Mouse (Mus musculus) heart, embryonic 12.5 days (tissue): ENCODE data around the gene Mfap3l. TPM values are rescaled to one million over a fixed set of nuclear protein-coding genes. Genes with fewer than 3 reads are reported as not detected.
"Not testable (repeated sequence)": the region's sequence is repeated elsewhere in the genome, so short reads cannot be mapped to it uniquely, and the experiment has no call there.

Experiments used
- ATAC-seq: fragments of 200-750 bp; cut with Nextera tagmentation; 2 replicates; pipeline ENCODE4 v1.8.0; 2017; ENCODE audit warnings: moderate TSS enrichment, moderate library complexity; ENCODE audit not compliant: insufficient number of reproducible peaks, low FRiP score
- H3K27ac ChIP-seq: fragments of 300-500 bp; sonication (generic); 2 replicates; pipeline ENCODE4 v1.5.1; 2016; ENCODE audit warnings: mild to moderate bottlenecking, moderate library complexity; ENCODE audit not compliant: poor library complexity, severe bottlenecking
- H3K27me3 ChIP-seq: fragments of 300-500 bp; sonication (generic); replicated peaks from 2 replicates; pipeline ENCODE4 v1.6.1; 2016; ENCODE audit warnings: mild to moderate bottlenecking, moderate library complexity
- H3K36me3 ChIP-seq: fragments of 300-500 bp; sonication (generic); 2 replicates; pipeline ENCODE4 v1.6.1; 2016; ENCODE audit warnings: mild to moderate bottlenecking, moderate library complexity
- H3K4me1 ChIP-seq: fragments of 300-500 bp; sonication (generic); replicated peaks from 2 replicates; pipeline ENCODE4 v1.6.1; 2016; ENCODE audit warnings: mild to moderate bottlenecking
- H3K4me2 ChIP-seq: fragments of 300-500 bp; sonication (generic); 2 replicates; pipeline ENCODE4 v1.6.1; 2016; ENCODE audit warnings: mild to moderate bottlenecking, moderate library complexity
- H3K4me3 ChIP-seq: fragments of 300-500 bp; sonication (generic); 2 replicates; pipeline ENCODE4 v1.5.1; 2016; ENCODE audit warnings: mild to moderate bottlenecking
- H3K9ac ChIP-seq: fragments of 300-500 bp; sonication (generic); 2 replicates; pipeline ENCODE4 v1.6.1; 2016; ENCODE audit warnings: mild to moderate bottlenecking, moderate library complexity
- H3K9me3 ChIP-seq: fragments of 300-500 bp; sonication (generic); replicated peaks from 2 replicates; pipeline ENCODE4 v1.6.1; 2016; ENCODE audit warnings: mild to moderate bottlenecking, moderate library complexity
- WGBS: fragments of 180-500 bp; shearing (Covaris S2); methylation state at CpG from one replicate; pipeline ENCODE4 v1.1.7; 2016; 5-methylcytosine and 5-hydroxymethylcytosine counted together
- polyA plus RNA-seq: library from polyadenylated mRNA; unstranded; fragments of >200 nt; fragmentation: Nextera tagmentation; extraction: Ambion mirVana; gene quantifications from 2 replicates; pipeline ENCODE4 v1.2.1, GENCODE M21; 2016

The Mfap3l gene
- 1.1 and 1.3 TPM in 2 replicates for polyA plus RNA-seq

DNA sequence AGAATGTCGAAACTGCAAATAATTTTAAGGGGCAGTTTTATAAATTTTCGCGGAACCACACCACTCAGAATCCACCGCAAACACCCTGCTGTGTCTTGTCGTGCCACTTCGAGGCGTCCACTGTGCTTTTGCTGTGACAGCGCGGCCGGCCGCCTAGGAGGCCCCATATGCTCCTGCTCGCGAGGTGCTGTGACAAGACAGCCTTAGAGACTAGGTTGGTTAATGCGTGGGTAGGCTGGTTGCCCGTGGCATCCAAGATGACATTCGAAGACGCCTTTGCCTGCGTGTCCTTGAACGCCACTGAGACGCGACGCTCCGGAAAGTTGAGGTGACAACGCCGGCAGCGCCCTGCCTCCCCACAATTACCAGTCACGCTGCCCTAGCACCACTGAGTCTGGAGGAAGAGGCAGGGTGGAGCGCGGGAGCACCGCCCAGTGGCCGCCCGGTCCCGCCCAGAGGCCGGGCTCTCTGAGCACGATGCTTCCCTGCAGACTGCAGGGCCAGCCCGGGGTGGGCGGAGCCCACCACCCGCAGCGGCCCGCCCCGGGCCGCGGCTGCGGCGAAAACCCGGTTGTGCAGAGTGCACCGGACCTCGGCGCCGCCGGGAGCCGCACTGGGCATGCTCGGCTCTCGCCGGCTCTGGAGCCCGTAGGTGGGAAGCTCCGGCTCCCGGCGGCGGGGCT, at the start of gene Mfap3l:
Gene Mfap3l (plus strand): TSS at position 578 of the 683 bp plus-strand sequence.
- Histone ChIP-seq H3K27ac (peak within 1 kb of the TSS; percentile 71; the same call in 1 of the 2 replicates), H3K4me1 (peaks cover 4% of the 10 kb centered on the region; the same call in 1 of the 2 replicates), H3K36me3 (no peaks in the 10 kb centered on the region), H3K4me3 (peak within 1 kb of the TSS; percentile 70), H3K4me2 (peak within 1 kb of the TSS; percentile 92), H3K27me3 (peaks cover 15% of the 10 kb centered on the region), H3K9me3 (no peaks in the 10 kb centered on the region), H3K9ac (peak within 1 kb of the TSS; percentile 65)
- ATAC-seq, result peak; percentile 97
- WGBS, result 1% methylated on average over 60 of the region's 60 CpGs

DNA sequence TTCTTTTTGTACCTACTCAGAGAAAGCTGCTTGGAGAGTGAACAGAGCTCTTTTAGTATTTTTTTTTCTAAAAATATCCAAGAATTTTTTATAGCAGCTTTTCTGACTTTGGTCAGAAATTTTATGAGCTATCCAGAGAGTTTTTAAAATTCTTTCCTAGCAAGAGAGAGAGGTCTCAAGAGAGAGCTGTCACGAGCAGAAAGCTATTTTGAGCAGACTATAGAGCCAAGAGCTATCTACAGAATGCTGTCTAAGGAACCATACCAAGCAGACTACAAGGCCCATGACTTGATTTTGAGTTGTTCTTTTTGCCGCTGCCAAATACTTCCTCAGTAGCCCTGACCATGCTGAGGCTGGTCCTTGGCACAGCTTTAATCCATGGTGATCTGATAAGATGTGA, 49.3 kb upstream of the Mfap3l start:
- Histone ChIP-seq H3K4me1 (no peaks in the 10 kb centered on the region), H3K9me3 (no peaks in the 10 kb centered on the region), H3K36me3 (no peaks in the 10 kb centered on the region), H3K4me3 (no peak overlapping the region), H3K9ac (no peak overlapping the region), H3K27me3 (no peaks in the 10 kb centered on the region), H3K4me2 (no peak overlapping the region), H3K27ac (no peak overlapping the region)
- no peak for ATAC-seq
- WGBS, result 38% methylated on average over 2 of the region's 2 CpGs

DNA sequence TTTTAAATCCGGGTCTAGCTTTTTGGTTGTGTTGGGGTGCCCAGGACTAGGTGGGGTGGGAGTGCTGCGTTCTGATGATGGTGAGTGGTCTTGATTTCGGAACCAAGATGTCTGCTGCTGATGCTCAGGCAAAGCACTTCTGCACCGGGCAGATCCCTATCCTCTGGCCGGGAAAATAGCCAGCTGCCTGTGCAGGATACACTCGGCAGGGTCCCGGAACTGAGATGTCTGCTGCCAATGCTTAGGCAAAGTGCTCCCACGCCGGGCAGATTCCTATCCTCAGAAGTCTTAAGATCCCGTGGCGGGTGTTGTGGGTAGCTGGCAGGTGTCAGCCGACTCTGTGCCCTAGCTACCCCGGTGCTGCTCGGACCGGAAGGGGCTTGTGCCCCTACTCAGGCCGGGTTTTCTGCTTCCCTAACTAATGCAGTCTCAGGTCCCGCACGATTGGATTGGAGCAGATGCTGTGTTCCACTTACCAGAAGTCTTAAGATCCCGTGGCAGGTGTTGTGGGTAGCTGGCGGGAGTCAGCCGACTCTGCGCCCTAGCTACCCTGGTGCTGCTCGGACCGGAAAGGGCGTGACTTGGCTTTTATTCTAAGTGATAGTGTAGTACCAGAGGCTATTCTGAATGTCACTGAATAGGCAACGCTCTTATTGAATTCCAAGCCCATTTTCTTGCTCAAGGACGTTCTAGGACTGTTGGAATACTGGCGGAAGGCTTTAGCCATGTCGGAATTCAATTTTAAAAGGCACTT, 41.1 kb upstream of the Mfap3l start:
- H3K9ac ChIP-seq, H3K36me3 ChIP-seq, H3K27ac ChIP-seq, H3K4me2 ChIP-seq, ATAC-seq, H3K4me3 ChIP-seq, H3K4me1 ChIP-seq, H3K27me3 ChIP-seq, H3K9me3 ChIP-seq: not testable (repeated sequence)
- WGBS, result 69% methylated on average over 29 of the region's 29 CpGs

DNA sequence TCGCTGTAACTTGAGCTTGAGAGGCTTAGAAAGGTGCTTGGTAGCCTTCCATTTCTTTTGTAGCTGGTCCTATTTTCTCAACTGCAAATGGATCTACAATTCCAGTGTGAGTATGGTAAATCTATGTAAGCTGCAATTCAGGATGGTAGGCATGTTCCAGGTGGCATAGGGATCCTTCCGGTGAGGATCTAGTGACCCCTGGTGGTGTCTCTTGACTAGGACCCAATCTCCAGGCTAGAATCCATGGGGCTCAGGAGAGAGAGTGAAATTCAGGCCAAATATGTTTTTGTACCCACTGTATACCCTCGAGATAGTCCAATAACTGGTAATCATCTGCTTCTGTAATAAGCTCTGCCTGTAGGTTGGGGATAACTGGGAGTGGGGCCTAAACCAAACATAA, 37.9 kb upstream of the Mfap3l start:
- Histone ChIP-seq H3K9me3 (no peaks in the 10 kb centered on the region), H3K4me1 (no peaks in the 10 kb centered on the region), H3K4me2 (no peak overlapping the region), H3K27ac (no peak overlapping the region), H3K36me3 (no peaks in the 10 kb centered on the region), H3K27me3 (no peaks in the 10 kb centered on the region), H3K4me3 (no peak overlapping the region), H3K9ac (no peak overlapping the region)
- ATAC-seq, result no peak
- 49% methylated on average over 3 of the region's 3 CpGs for WGBS

DNA sequence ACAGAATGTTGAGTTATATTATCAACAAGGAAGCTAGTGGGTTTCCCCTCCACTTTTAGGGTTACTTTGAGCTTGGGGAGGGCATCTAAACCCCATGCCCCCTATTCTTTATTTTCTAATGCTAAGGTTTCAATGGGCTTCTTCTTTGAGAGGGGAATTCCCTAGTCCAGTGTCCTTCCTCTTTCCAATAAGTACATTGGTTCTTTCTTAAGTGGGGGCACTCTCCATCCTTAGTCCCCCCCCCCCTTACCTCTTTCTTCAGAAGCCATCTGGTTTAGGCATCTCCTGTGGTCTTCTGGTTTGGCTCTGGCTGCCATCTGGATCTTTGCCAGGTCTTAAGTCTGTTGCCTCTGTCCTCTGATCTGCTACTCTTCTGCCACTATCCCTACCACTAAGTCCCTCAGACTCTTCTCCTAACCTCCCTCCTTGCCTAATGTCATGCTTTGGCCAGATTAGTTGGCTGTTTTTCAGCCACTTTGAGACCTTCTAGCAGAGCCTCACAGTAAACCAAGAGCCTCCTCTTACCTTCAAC, 21.0 kb upstream of the Mfap3l start:
- no peak overlapping the region for H3K9ac ChIP-seq
- ATAC-seq, result no peak
- H3K9me3 ChIP-seq, result no peaks in the 10 kb centered on the region
- no peaks in the 10 kb centered on the region for H3K36me3 ChIP-seq
- H3K27me3 ChIP-seq, result no peaks in the 10 kb centered on the region
- H3K4me1 ChIP-seq, result no peaks in the 10 kb centered on the region
- no peak overlapping the region for H3K27ac ChIP-seq
- no peak overlapping the region for H3K4me2 ChIP-seq
- no peak overlapping the region for H3K4me3 ChIP-seq

DNA sequence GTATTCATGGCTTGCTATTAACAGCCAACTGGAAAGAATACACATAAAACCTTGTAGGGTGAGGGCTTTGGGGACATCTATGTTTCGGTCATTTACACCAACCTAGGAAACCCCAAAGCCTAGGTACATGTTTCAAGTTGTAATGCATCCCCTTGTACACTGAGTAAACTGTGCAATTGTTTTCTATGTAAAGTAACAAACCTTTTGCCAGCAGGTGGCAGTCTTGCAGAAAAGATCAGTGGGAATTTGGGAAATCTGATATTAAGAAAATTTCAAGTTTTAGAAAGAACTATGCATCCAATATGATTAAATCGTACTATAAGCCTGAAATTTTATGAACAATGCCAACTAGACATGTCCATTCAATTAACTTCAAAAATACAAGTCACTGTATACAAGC, 15.7 kb upstream of the Mfap3l start:
- Histone ChIP-seq H3K4me3 (no peak overlapping the region), H3K4me1 (no peaks in the 10 kb centered on the region), H3K4me2 (no peak overlapping the region), H3K9me3 (no peaks in the 10 kb centered on the region), H3K27me3 (no peaks in the 10 kb centered on the region), H3K36me3 (no peaks in the 10 kb centered on the region), H3K27ac (no peak overlapping the region), H3K9ac (no peak overlapping the region)
- 30% methylated on average over 2 of the region's 2 CpGs for WGBS
- ATAC-seq, result no peak

DNA sequence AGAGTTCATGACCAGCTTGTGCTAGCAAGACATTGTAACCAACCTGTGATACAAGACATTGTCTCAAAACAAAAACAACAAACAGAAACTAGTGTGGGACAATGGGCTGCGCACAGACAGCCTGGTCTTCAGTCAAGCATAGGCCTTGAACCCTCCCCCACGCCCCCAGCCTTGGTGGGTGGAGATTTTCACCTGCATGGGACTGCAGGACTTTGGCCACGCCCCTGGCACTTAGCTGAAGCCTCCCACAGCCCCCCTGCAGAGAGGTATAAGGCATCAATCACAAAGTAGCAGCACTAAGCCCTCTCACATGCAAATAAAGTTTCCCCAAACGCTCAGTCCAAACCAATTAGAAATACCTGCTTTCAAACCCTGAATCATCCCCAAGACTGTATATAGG, 11.1 kb upstream of the Mfap3l start:
- Histone ChIP-seq H3K4me2 (no peak overlapping the region), H3K4me3 (no peak overlapping the region), H3K27me3 (no peaks in the 10 kb centered on the region), H3K36me3 (no peaks in the 10 kb centered on the region), H3K4me1 (no peaks in the 10 kb centered on the region), H3K27ac (no peak overlapping the region), H3K9me3 (no peaks in the 10 kb centered on the region), H3K9ac (no peak overlapping the region)
- WGBS, result 74% methylated on average over 4 of the region's 4 CpGs
- no peak for ATAC-seq

DNA sequence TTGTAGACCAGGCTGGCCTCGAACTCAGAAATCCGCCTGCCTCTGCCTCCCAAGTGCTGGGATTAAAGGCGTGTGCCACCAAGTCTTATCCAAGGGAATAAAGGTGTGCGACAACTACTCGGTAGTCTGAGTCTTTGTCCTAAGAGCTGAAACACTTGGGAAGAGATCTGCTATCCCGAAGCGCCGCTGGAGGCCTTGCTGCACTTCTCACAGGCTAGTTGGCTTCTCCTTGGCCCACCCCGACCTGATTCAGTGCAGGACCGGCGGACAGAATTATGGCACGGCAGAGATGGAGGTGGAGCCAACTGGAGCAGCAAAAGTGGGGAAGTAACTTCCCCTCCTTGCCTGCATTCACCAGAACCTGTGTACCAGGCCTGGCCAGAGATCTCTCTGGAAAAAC, 10.6 kb upstream of the Mfap3l start:
- no peak overlapping the region for H3K27ac ChIP-seq
- H3K36me3 ChIP-seq, result no peaks in the 10 kb centered on the region
- H3K9ac ChIP-seq, result no peak overlapping the region
- 88% methylated on average over 12 of the region's 12 CpGs for WGBS
- ATAC-seq, result no peak
- H3K9me3 ChIP-seq, result no peaks in the 10 kb centered on the region
- no peak overlapping the region for H3K4me2 ChIP-seq
- no peak overlapping the region for H3K4me3 ChIP-seq
- no peaks in the 10 kb centered on the region for H3K4me1 ChIP-seq
- no peaks in the 10 kb centered on the region for H3K27me3 ChIP-seq

DNA sequence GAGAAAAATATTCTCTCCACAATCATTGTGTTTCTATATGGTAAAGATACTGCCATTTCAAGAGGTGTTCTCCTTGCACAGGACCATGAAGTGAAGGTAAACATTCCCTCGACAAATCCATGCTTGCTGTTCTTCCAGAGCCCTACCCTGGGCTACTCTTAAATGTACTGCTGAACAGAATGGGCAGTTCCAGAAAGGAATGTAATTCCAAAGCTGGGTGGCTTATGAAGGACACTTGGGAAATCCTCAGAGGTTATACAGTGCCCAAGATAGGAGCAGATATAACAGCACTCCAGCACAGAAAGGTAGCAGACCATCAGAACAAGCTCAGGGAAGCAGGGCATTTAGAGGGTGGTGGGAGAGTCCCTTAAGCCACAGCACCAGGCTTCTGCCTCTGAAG, 9.2 kb upstream of the Mfap3l start:
- H3K4me3 ChIP-seq, result no peak overlapping the region
- WGBS, result 63% methylated on average over 1 of the region's 1 CpGs
- no peak for ATAC-seq
- no peak overlapping the region for H3K4me2 ChIP-seq
- no peaks in the 10 kb centered on the region for H3K9me3 ChIP-seq
- no peaks in the 10 kb centered on the region for H3K4me1 ChIP-seq
- H3K36me3 ChIP-seq, result no peaks in the 10 kb centered on the region
- no peaks in the 10 kb centered on the region for H3K27me3 ChIP-seq
- no peak overlapping the region for H3K9ac ChIP-seq
- no peak overlapping the region for H3K27ac ChIP-seq

DNA sequence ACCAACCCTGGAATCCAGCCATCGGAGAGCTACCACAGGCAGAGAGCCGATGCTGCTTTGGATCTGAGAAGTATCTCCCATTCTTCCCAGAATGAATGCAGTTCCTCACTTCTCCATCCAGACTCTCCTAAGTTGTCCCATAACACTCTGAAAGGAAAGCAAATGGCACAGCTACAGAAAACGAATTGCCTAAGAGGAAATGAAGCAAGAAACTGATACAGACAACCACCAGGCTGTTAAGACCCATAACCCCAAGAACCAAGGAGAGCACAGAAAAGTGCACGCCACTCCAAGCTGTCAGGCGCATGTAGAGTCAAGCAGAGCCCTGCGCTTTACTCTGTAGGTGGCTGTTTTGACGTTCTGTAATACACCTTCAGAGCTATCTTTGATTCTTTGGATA, 7.9 kb upstream of the Mfap3l start:
- Histone ChIP-seq H3K4me3 (no peak overlapping the region), H3K27ac (no peak overlapping the region), H3K36me3 (no peaks in the 10 kb centered on the region), H3K27me3 (peaks cover 3% of the 10 kb centered on the region; the same call in 1 of the 2 replicates), H3K4me1 (no peaks in the 10 kb centered on the region), H3K9ac (no peak overlapping the region), H3K4me2 (no peak overlapping the region), H3K9me3 (no peaks in the 10 kb centered on the region)
- WGBS, result 72% methylated on average over 7 of the region's 7 CpGs
- no peak for ATAC-seq

DNA sequence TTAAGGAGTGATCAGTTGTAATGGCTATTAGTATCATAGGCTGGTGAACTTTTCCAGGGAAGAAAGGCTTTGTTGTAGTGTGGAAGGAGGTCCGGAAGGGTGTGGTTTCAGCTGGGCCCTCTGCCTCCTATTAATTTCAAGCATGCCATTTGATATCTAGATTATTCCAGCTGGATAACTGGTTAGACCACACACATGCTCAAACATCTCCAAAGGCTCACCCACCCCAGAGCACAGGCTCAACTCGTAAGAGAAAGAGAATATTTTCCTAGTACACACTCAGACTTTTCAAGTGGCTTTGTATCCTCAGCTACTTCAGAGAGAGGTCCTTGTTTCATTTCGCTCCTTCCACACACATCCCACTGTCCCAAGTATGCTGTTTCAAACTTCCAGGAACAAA, 4.7 kb upstream of the Mfap3l start:
- Histone ChIP-seq H3K4me2 (no peak overlapping the region), H3K9ac (no peak overlapping the region), H3K4me1 (peaks cover 4% of the 10 kb centered on the region; the same call in 1 of the 2 replicates), H3K36me3 (no peaks in the 10 kb centered on the region), H3K4me3 (no peak overlapping the region), H3K27ac (no peak overlapping the region), H3K27me3 (peaks cover 13% of the 10 kb centered on the region), H3K9me3 (no peaks in the 10 kb centered on the region)
- ATAC-seq, result no peak
- WGBS, result 63% methylated on average over 3 of the region's 3 CpGs
